Mouse (Mus musculus) adrenal gland, postnatal 36 days (tissue): ENCODE measurements around the gene Tceanc2. TPM values are rescaled to one million over a fixed set of nuclear protein-coding genes. Genes with fewer than 3 reads are reported as not detected.
"Not testable (repeated sequence)": the region's sequence is repeated elsewhere in the genome, so short reads cannot be mapped to it uniquely, and the experiment has no call there.

ENCODE experiments used
- DNase-seq, 2 experiments: peaks; one replicate each; pipeline ENCODE4 v3.0.0; 2021; ENCODE audit warnings: mixed read lengths in 1 of 2
- total RNA-seq, 2 experiments: library from RNA; stranded (reverse); gene quantifications; 2 replicates each; pipeline ENCODE4 v1.2.3; 2021

Gene Tceanc2
- total RNA-seq, 2 experiments from 2014 or later: 20.2 to 27.3 TPM

GRCm38 (mm10) chr4:107127901-107128669 lies 50.8 kb downstream of the Tceanc2 start:
- DNase-seq: no peak

DNA sequence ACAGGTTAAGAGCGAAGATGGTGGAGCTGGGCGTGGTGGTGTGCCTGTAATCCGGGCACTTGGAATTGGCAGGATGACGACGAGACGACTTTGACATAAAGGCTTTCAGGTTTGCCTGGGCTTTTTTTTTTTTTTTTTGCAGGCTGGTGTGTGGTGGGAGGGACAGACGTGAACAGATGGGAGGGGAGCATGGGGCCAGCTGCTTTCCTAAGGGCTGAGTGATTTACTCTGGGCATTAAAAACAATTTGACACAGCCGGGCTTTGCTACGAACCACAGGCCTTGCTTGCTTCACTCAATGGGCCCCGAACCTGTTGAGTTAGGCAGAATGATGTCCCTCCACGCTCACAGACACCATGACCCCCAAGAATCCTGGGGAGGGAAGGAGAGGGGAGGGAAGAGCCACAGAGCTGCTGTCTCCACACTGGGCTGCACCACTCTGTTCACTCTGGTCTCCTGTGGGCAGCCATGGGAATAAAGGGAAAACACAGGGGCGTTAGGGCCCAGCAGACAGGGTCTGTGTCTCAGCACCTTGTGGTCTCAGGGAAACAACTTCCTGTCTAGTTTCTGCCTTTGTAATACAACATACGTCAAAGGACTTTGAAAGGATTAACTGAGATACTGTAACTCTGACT lies 51.9 kb downstream of the Tceanc2 start:
- DNase-seq: no peak

- DNase-seq: no peak
These were observed 52.5 kb downstream of the Tceanc2 start for GRCm38 (mm10) chr4:107126389-107126788.

GRCm38 (mm10) chr4:107125101-107125500 lies 53.8 kb downstream of the Tceanc2 start:
- no peak for DNase-seq

DNA sequence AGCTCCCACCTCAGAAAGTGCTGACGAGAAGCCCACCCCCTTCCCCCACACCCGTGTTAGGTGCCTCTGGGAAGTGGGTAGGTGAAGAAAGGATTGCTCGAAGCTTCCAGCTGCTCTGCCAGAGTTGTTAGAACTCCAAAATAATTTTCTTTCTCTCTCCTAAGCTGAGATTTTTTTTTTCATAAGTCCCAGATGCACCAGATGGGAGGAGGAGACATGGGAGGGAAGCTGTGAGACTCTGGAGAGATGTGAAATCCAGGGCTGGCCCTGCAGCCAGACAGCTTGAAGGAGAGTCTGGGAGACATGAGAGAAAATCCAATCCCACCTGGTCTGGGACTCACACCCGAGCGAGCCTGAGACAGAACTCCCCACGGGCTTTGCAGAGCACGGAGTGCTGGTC lies 54.5 kb downstream of the Tceanc2 start:
- DNase-seq: no peak

DNA sequence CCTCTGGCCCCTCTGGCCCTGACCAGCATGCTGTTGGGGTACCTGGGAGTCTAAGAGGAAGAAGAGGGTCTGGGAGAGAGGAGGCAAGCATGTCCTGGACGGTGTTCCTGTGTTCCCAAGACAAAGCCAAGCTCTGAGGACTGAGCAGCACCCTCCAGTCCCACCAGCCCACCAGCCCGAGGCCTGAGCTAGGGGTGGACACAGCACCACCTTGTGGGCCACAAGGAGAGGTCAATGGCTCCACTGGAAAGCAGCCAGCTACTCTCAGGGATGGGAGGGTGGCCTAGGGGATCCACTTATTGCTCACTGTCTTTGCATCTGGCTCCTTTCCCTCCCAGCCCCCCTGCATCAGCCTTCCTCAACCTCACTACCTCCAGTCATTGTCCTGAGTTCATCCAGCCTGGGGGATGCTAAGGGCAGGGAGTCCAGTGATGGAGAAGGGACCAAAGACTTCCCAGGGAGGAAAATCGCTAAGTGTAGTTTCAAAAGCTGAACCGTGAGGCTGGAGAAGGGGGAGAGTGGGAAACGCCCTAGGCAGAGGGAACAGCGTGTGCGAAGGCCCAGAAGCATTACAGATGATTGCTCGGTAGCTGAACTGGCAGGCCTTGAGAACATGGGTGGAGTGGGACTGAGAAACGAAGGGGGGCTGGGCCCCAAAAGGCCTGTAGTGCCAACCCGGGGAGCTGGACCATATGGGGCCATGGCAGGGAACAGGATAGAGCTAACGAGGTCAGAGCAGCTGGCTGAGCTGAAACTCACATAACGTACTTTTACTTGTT lies 57.6 kb downstream of the Tceanc2 start:
- DNase-seq: peak; percentile 25 to 57

- DNase-seq: no peak
These were observed 58.2 kb downstream of the Tceanc2 start for GRCm38 (mm10) chr4:107120676-107121075.

DNA sequence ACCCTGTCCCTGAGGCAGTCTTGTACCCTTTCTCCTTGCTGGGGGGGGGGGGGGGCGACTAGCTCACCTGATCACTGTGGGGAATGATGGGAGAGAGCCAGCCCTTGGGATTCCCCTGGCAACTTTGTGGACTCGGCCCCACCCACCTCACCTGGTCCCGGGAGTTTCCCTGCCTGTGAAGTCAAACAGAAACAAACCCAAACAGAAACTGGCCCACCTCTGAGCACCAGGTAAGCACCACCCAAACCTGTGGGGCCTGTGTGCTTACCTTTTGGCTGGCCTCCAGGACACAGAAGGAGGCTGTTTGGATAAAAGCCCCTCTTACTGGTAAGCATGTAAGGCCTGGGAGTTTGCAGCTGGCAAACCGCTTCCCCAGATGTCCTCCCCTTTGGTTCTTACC lies 59.9 kb downstream of the Tceanc2 start:
- no peak for DNase-seq

- peak; percentile 74 to 77 for DNase-seq
These were observed 61.1 kb downstream of the Tceanc2 start for GRCm38 (mm10) chr4:107117741-107118385.

DNA sequence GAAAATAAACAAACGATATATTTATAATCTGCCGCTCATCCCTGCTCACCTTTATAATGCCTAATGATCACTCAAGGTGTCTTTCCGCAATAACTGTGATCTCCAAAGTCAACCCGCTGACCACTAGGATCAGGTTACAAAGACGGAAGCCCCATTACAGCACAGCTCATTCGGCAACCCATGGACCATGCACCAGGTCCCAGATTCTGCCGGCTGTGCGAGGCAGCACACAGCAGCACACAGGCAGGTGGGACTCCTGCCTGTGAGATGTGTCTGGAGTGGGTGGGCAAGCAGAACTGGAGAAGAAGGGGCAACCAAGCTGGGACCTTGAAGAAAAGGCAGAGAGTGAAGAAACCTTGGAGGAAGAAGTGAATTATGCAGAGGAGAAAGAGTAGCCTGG lies 64.6 kb downstream of the Tceanc2 start:
- DNase-seq: no peak

DNA sequence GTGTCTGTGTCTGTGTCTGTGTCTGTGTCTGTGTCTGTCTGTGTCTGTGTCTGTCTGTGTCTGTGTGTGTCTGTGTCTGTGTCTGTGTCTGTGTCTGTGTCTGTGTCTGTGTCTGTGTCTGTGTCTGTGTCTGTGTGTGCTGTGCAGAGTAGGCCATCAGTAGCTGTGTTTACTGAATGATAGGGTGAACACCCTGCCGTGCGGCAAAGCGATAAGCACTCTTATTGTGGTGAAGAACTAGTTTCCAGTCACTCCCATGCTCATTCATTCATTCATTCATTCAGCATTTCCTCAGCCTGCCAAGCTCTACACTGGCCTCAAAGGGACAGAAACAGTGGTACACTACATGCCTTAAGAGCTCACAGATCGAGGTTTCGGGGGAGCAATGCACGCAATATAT lies 69.7 kb downstream of the Tceanc2 start:
- DNase-seq: not testable (repeated sequence)

DNA sequence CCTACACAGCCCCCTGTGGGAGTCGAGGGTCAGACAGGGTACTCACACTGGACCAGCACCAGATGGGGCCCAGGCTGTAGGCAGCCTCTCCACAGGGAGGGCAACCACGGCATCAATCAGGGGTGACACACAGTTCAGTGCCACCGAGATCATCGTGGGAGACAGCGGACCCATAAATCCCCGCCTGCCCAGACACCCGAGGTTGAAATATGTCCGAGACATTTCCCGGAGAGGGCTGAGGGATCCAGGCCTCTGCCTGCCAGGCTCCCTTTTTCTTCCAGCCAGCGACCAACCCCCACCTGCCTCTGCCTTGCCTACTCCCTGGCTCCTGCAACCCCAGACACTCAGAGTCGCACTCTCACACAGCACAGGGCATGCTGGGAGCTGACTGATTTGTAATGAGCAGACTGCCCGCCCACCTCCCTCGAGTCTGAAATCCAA lies 70.6 kb downstream of the Tceanc2 start:
- peak; percentile 55 to 62 for DNase-seq

GRCm38 (mm10) chr4:107106777-107107176 lies 72.1 kb downstream of the Tceanc2 start:
- DNase-seq: no peak

GRCm38 (mm10) chr4:107102220-107102619 lies 76.7 kb downstream of the Tceanc2 start:
- DNase-seq: no peak

DNA sequence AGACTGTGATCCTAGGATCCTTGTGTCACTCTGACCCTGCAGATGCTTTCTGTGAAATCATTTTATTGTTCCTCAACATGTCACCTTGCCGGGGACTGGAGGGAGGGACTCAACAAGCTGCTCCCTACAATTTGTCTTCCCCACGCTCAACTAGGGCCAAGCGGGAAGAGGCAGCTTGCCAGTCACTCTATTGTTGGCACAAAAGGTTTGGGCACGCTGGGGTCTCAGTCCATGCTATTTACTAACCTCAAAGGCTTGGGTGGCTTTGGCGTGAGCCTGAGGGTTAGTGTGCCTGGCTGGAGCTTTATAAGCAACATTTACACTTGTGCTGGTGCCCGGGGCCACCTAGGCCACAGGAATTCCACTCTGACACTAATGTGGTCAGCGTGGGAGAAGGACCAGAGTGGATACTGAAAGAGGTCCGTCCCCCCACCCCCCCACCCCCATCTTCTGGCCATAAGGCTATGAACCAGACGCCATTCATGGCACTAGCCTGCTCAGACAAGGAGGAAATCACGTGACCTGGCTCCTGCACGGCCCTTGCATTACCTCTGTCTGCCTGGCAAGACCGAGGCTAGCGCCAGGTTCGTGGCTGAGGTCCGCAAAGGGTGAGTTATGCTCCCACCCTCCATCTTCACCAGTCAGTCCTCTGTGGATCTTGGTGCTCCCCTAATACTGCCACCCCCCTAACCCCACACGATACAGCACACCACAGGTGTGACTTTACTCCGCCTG lies 80.0 kb downstream of the Tceanc2 start:
- DNase-seq: no peak

DNA sequence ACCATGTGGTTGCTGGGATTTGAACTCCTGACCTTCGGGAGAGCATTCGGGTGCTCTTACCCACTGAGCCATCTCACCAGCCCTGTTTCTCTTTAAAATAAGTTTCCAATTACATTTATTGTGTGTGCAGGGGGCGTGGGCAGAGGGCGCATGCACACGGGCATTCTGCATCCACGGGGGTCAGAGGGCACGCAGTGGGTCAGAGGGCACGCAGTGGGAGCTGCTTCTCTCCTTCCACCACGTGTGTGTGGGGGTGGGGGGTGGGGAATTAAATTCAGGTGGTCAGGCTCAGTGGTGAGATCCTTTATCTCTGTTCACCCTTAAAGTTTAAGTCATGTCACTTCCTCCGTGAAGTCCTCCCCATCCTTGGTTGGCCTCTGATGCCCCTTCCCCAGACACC lies 80.5 kb downstream of the Tceanc2 start:
- DNase-seq: no peak

DNA sequence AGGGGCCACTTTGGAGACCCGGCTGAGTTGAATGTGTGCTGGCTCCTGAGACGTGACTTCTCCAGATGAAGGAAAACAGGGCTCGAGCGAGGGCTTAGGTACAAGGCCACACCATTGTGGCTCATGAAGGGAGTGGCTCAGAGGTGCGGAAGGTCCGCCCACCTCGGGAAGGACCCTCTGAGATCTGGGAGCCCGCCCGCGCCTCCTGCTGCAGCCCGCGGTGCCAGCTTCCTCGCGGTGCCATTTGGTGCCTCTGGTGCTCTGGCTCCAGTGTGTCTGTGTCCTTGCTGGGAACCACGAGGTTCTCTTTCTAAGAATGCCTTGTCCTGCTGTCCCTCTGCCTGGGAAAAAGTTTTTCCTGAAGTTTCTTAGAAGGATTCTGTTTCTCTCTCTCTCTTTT lies 81.0 kb downstream of the Tceanc2 start:
- peak; percentile 40 to 47 for DNase-seq

GRCm38 (mm10) chr4:107096841-107097373 lies 82.0 kb downstream of the Tceanc2 start, which contains the start of gene Cdcp2:
Gene Cdcp2 (plus strand): TSS chr4:107096891.
- no peak for DNase-seq

DNA sequence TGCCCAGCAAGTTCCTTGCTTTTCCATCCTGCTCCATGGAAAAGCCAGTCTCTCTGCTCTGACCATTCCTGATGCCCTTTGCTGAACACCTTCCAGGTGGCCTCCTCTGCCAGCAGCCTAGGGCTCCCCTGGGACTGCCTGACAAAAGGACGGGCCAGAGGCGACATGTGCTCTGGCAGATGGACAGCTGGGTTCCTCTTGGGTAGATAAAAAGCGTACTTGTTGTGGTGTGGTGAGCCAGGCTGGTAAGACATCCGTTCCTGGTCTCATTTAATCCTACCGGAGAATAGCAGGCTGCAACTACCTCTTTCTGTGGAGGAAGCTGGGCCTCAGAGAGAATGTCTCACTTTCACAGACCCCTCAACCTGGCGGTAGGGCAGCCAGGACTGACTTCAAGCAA lies 82.9 kb downstream of the Tceanc2 start:
- no peak for DNase-seq

DNA sequence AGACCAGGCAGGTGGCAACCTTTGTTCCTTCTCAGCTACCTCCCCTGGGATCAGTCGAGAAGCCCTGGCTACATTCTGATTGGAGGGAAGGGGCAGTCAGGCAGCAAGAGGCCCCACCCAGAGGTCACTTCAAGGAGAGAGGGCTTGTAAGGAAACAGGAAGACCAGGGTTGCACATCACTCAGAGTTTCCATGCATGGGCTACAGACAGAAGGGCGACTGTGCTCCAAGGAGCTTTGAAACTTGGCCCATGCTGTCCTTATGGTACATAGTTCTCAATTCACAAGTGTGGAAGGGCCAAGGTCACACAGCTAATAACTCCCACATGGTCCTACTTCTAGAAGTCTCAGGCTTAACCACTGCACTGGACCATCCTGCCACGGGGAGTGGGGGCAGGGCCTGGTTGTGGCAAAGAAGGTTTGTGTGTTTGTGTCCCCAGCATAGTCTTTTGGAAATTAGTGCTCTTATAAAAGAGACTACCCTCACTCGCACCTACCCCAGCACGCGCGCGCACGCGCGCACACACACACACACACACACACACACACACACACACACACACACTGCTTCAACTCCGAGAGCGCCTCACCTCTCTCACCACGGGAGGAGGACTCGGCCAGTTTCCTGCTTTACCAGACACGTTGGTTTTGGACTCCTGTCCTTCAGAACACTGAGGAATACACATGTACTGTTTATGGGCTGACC lies 84.3 kb downstream of the Tceanc2 start:
- no peak for DNase-seq

GRCm38 (mm10) chr4:107091696-107092095 lies 87.2 kb downstream of the Tceanc2 start:
- peak; percentile 78 to 87 for DNase-seq
